Mouse (Mus musculus): ENCODE measurements around the gene Snx18. TPM values are rescaled to one million over a fixed set of nuclear protein-coding genes. Genes with fewer than 3 reads are reported as not detected.

Snx18 gene
- polyA plus RNA-seq, 1 experiment = not detected

DNA sequence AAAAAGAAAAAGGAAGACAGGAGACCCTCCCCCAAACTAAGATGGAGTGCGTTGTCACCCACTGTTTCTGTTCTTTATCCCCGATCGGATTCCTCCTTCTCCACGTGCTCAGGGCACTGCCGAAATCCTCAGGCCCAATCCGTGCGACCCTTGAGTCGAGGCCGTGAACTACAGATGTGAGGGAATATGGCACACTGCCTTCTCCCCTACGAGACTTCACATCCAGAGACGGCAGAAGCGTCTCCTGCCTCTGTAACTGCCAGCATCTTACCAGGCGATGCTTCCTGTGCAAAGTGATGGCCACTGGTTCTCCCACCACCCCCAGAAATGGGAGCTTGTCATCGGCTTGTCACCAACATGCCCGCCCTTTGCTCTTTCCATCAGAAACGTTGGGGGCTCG lies 24.7 kb downstream of the Snx18 start:
- Histone ChIP-seq H3K27ac (ENCODE audit: insufficient read depth, low read depth, low read length) (no peak overlapping the region), H3K4me3 (ENCODE audit: insufficient read depth, low read depth, low read length) (no peak overlapping the region), H3K4me1 (ENCODE audit: control insufficient read depth, insufficient read depth, low read length) (peaks cover 18% of the 10 kb centered on the region)
- TF ChIP-seq CTCF (IDR thresholded peaks at IDR 0.05; ENCODE audit: insufficient read depth, low read depth, low read length) (no peak), POLR2A (IDR thresholded peaks at IDR 0.05; ENCODE audit: insufficient read depth, low read depth, low read length) (no peak)
- WGBS = 86% methylated on average over 17 of the region's 17 CpGs

DNA sequence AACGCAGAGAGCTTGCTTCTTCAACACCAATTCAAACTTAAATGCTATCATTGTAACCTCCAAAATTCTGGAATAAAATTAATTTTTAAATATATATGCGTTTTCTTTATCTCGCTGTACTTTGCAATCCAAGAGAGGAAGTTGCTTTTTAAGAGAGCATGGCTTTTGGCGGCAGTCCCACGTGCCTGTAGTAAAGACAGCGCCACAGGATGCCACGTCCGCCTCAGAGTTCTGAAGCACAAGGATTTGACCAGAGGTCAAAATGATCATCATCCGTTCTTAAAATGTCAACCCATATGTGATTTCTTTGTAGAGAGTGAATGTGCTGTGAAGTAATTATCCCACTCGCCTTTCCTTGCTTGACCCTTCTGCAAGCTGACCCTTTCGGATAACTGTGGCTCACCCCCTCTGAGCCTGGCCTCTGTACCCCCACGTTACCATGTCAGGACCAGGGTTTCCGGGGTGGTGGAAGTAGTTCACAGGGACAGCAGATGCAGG lies 25.6 kb downstream of the Snx18 start:
- no peak overlapping the region for H3K4me3 ChIP-seq (ENCODE audit: insufficient read depth, low read depth, low read length)
- TF ChIP-seq CTCF (IDR thresholded peaks at IDR 0.05; ENCODE audit: insufficient read depth, low read depth, low read length) = no peak
- TF ChIP-seq POLR2A (IDR thresholded peaks at IDR 0.05; ENCODE audit: insufficient read depth, low read depth, low read length) = no peak
- WGBS = 86% methylated on average over 13 of the region's 13 CpGs
- peaks cover 16% of the 10 kb centered on the region for H3K4me1 ChIP-seq (ENCODE audit: control insufficient read depth, insufficient read depth, low read length)
- no peak overlapping the region for H3K27ac ChIP-seq (ENCODE audit: insufficient read depth, low read depth, low read length)

DNA sequence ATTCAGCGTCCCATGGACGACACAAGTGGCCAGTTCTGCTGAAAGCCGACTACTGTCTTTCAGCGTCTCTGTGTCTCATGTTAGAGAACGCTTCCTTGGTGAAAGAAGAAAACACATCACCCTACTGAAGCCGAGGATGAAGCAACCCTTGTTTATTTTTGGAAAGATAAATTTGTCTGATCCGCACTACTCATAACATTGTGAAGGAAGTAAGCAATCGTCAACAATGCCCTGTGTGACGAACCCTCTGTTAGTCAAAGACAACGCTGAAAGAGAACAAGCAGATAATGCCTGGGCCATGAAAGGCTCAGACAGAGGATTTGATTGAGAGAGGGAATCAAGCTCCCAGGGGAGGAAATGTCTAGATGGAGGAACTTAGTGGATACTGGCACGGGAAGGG lies 27.0 kb downstream of the Snx18 start:
- Histone ChIP-seq H3K27ac (ENCODE audit: insufficient read depth, low read depth, low read length) (no peak overlapping the region), H3K4me3 (ENCODE audit: insufficient read depth, low read depth, low read length) (no peak overlapping the region), H3K4me1 (ENCODE audit: control insufficient read depth, insufficient read depth, low read length) (peaks cover 19% of the 10 kb centered on the region)
- no peak for TF ChIP-seq POLR2A (IDR thresholded peaks at IDR 0.05; ENCODE audit: insufficient read depth, low read depth, low read length)
- TF ChIP-seq CTCF (IDR thresholded peaks at IDR 0.05; ENCODE audit: insufficient read depth, low read depth, low read length) = no peak
- 84% methylated on average over 11 of the region's 11 CpGs for WGBS

DNA sequence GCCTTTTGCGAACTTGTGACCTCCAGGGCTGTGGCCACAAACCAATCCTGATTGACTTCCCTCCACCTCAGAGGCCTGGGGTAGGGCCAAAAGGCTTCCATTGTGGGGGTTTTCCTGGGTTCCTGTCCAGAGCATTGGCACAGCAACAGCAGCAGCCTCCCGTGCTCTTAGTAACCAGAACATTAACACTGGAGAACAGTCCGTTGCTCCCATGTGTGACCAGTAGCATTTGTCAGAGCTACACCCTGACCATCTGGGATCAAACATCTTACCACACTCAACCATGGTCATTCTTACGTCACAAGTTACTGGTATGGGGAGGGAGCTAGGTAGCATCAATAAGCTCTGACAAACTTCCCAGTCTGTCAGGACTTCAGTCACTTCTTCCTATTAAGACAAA lies 28.1 kb downstream of the Snx18 start:
- H3K4me1 ChIP-seq (ENCODE audit: control insufficient read depth, insufficient read depth, low read length) = peaks cover 12% of the 10 kb centered on the region
- 86% methylated on average over 4 of the region's 4 CpGs for WGBS
- no peak overlapping the region for H3K27ac ChIP-seq (ENCODE audit: insufficient read depth, low read depth, low read length)
- TF ChIP-seq POLR2A (IDR thresholded peaks at IDR 0.05; ENCODE audit: insufficient read depth, low read depth, low read length) (no peak), CTCF (IDR thresholded peaks at IDR 0.05; ENCODE audit: insufficient read depth, low read depth, low read length) (no peak)
- no peak overlapping the region for H3K4me3 ChIP-seq (ENCODE audit: insufficient read depth, low read depth, low read length)

DNA sequence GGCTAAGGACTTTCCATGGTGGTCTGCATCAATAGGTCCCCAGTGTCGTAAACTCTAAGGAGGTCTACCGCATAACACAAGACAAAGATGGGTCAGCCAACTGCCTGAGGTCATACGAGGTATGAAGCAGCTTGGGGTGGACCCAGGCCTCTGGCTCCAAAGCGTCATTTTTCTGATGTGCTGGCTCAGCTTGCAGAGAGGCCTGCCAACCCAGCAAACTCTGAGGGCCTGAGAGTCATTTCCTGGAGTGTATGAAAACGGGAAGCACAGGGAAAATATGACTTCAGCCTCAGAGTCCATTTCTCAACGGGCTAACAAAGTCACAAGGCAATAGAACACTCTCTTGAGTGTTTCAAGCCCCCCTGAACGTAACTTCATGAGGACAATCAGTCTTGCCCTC lies 28.9 kb downstream of the Snx18 start:
- TF ChIP-seq POLR2A (IDR thresholded peaks at IDR 0.05; ENCODE audit: insufficient read depth, low read depth, low read length) (no peak), CTCF (IDR thresholded peaks at IDR 0.05; ENCODE audit: insufficient read depth, low read depth, low read length) (no peak)
- H3K27ac ChIP-seq (ENCODE audit: insufficient read depth, low read depth, low read length) = no peak overlapping the region
- no peak overlapping the region for H3K4me3 ChIP-seq (ENCODE audit: insufficient read depth, low read depth, low read length)
- H3K4me1 ChIP-seq (ENCODE audit: control insufficient read depth, insufficient read depth, low read length) = peaks cover 11% of the 10 kb centered on the region
- 74% methylated on average over 7 of the region's 7 CpGs for WGBS

DNA sequence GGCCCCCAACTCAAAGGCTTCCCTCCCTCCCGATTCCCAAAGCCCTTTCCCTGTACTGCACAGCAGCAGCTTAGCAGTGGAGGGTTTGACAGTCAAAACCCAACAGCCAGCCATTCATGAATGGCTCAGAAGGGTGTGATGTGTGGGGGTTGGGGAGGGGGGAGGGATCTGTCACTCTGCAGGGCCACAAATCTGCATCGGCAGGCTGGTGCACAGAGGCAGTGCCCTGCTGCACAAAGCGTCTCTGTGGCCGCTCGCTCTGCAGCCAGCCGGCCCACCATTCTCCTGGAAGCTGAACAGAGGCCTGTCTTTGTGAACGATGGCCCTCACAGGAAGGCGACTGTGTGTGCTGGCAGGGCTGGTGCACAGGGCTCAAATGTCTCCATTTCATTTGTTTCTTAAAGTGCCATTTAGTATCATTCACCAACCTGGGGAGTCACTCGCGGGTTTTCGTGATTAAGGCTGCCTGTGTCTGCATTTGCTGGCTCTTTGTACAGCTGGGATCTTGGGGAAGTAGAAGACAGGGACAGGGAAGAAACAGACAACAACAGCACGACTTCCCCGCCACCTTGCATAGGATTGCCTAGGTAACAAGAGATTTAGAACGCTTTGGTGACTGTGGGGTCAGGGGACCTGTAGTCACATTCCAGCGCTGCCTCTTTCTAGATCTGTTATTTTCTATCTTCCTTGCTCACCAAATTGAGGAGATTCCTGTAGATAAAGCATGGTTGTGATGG lies 31.0 kb downstream of the Snx18 start:
- Histone ChIP-seq H3K4me1 (ENCODE audit: control insufficient read depth, insufficient read depth, low read length) (peaks cover 7% of the 10 kb centered on the region), H3K27ac (ENCODE audit: insufficient read depth, low read depth, low read length) (peak overlapping the region; percentile 59; the same call in 1 of the 2 replicates), H3K4me3 (ENCODE audit: insufficient read depth, low read depth, low read length) (no peak overlapping the region)
- 46% methylated on average over 15 of the region's 15 CpGs for WGBS
- TF ChIP-seq CTCF (IDR thresholded peaks at IDR 0.05; ENCODE audit: insufficient read depth, low read depth, low read length) (no peak), POLR2A (IDR thresholded peaks at IDR 0.05; ENCODE audit: insufficient read depth, low read depth, low read length) (no peak)

DNA sequence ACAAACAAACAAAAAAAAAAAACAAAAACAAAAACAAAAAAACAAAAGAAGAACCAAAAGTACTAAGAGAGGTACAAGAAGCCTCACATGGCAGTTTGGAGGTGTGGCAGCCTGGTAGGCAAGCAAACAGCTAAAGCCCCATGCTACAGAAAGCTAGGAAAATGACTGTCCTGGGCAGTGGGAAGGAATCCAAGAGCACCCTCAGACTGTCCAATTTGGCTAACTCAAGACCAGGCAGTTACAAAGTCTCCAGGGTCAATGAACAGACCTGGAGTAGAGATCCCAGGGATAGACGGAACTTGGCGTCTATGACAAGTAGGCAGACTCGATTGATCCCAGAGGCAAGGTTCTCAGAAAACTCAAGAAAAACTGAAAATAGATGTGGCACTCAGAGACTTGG lies 32.8 kb downstream of the Snx18 start:
- Histone ChIP-seq H3K4me3 (ENCODE audit: insufficient read depth, low read depth, low read length) (no peak overlapping the region), H3K27ac (ENCODE audit: insufficient read depth, low read depth, low read length) (no peak overlapping the region), H3K4me1 (ENCODE audit: control insufficient read depth, insufficient read depth, low read length) (peaks cover 7% of the 10 kb centered on the region)
- TF ChIP-seq CTCF (IDR thresholded peaks at IDR 0.05; ENCODE audit: insufficient read depth, low read depth, low read length) = no peak
- TF ChIP-seq POLR2A (IDR thresholded peaks at IDR 0.05; ENCODE audit: insufficient read depth, low read depth, low read length) = no peak
- 90% methylated on average over 3 of the region's 3 CpGs for WGBS

DNA sequence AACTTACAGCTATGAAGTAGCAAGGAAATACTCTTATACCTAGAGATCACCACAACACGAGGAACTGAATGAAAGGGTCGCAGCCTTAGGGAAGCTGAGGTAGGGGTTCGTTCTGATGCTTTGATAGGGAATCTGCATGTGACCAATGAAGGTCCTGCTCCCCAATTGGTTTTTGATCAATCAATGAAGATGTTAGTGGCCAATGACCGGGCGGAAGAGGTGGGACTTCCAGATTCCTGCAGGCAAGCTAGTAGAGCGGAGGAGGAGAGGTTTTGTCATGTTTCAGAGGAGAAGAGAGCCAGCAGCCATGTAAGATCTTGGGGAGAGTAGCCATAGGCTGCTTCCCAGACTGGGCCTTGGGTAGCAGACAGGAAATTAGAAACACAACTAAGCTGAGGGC lies 33.9 kb downstream of the Snx18 start:
- no peak overlapping the region for H3K27ac ChIP-seq (ENCODE audit: insufficient read depth, low read depth, low read length)
- no peak overlapping the region for H3K4me3 ChIP-seq (ENCODE audit: insufficient read depth, low read depth, low read length)
- TF ChIP-seq POLR2A (IDR thresholded peaks at IDR 0.05; ENCODE audit: insufficient read depth, low read depth, low read length) (no peak), CTCF (IDR thresholded peaks at IDR 0.05; ENCODE audit: insufficient read depth, low read depth, low read length) (no peak)
- 89% methylated on average over 6 of the region's 6 CpGs for WGBS
- peaks cover 7% of the 10 kb centered on the region for H3K4me1 ChIP-seq (ENCODE audit: control insufficient read depth, insufficient read depth, low read length)

DNA sequence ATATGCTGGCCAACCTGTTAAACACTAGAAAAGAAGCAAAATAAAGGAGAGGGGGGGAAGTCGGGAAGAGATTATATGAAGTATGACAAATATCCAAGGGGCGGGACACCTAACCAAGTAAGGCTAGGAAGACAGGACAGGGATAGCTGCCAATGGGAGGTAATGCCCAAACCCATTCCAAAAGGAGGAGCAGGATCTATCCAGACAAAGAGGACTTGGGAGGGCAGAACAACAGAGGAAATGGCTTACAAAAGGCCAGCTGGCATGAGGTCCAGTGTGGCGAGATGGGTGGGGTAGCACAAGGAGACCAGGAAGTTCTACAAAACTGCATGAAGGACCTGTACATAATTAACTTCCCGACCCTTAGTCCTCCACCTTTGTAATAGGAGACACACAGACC lies 34.8 kb downstream of the Snx18 start:
- Histone ChIP-seq H3K27ac (ENCODE audit: insufficient read depth, low read depth, low read length) (no peak overlapping the region), H3K4me1 (ENCODE audit: control insufficient read depth, insufficient read depth, low read length) (peaks cover 7% of the 10 kb centered on the region), H3K4me3 (ENCODE audit: insufficient read depth, low read depth, low read length) (no peak overlapping the region)
- WGBS = 75% methylated on average over 4 of the region's 4 CpGs
- TF ChIP-seq CTCF (IDR thresholded peaks at IDR 0.05; ENCODE audit: insufficient read depth, low read depth, low read length) (no peak), POLR2A (IDR thresholded peaks at IDR 0.05; ENCODE audit: insufficient read depth, low read depth, low read length) (no peak)

All from olfactory bulb, adult 2 months (tissue).